Comparison of ENCODE assay signal across 8 mouse cellular contexts in genomic region chr4:101508851-101509577, GRCm38 (mm10). TPM values are rescaled to one million over a fixed set of nuclear protein-coding genes. Genes with fewer than 3 reads are reported as not detected.
A peak's percentile ranks its signal among the peaks of the same experiment; 100 is the strongest.
DNase-seq lines count a peak whose midpoint lies in the region; ATAC-seq and TF ChIP-seq lines count a peak whose summit lies in the region.

No protein-coding gene starts in this region.

- WGBS in hindbrain, embryonic 11.5 days, result 4% methylated on average over 30 of the region's 30 CpGs

- peak overlapping the region; percentile 83 for H3K4me2 ChIP-seq in hindbrain, embryonic 11.5 days (replicated peaks; ENCODE audit: low read depth, low read length)

- peak; percentile 67 for ATAC-seq in hindbrain, embryonic 11.5 days (ENCODE audit: low FRiP score)
- ATAC-seq in megakaryocyte-erythroid progenitor cell, adult 5-6 weeks (replicated peaks; ENCODE audit: low FRiP score, low TSS enrichment, poor library complexity, severe bottlenecking), result peak; percentile 19

- peak overlapping the region; percentile 55 to 69 for H3K4me3 ChIP-seq in ES-E14 (ENCODE audit: insufficient read depth in 1 of 2, low read depth in 1 of 2, low read length in 2 of 2, poor library complexity in 1 of 2, severe bottlenecking in 1 of 2)
- peak overlapping the region; percentile 37 for H3K4me3 ChIP-seq in hindbrain, embryonic 11.5 days (ENCODE audit: low read depth, low read length)

- H3K27me3 ChIP-seq in hindbrain, embryonic 11.5 days (ENCODE audit: control insufficient read depth, insufficient read depth, low read length), result no peaks in the 10 kb centered on the region

- no peaks in the 10 kb centered on the region for H3K9me3 ChIP-seq in ES-E14 (ENCODE audit: control insufficient read depth, insufficient read depth, low read depth, low read length)
- H3K9me3 ChIP-seq in hindbrain, embryonic 11.5 days (ENCODE audit: control insufficient read depth, low read length), result no peaks in the 10 kb centered on the region

- peak overlapping the region; percentile 60 for H3K9ac ChIP-seq in ES-E14 (ENCODE audit: insufficient read depth, low read depth, low read length, poor library complexity, severe bottlenecking)
- H3K9ac ChIP-seq in hindbrain, embryonic 11.5 days (ENCODE audit: low read depth, low read length), result peak overlapping the region; percentile 47; the same call in 1 of the 2 replicates

- no peaks in the 10 kb centered on the region for H3K36me3 ChIP-seq in ES-E14 (ENCODE audit: control insufficient read depth, insufficient read depth, low read length, poor library complexity, severe bottlenecking)
- no peaks in the 10 kb centered on the region for H3K36me3 ChIP-seq in hindbrain, embryonic 11.5 days (ENCODE audit: control insufficient read depth, insufficient read depth, low read length)

- DNase-seq in 3134 (ENCODE audit: extremely low read depth, insufficient read length, low spot score) (peak; percentile 6), ES-E14 (ENCODE audit: low read depth, low spot score) (no peak), MN1 (ENCODE audit: low spot score) (no peak)
- peak; percentile 70 for DNase-seq in embryo, embryonic 11 days
- DNase-seq in hindbrain, embryonic 11.5 days (ENCODE audit: low spot score), result peak; percentile 56
- peak; percentile 28 to 36 for DNase-seq in layer of hippocampus, adult 8-10 months (ENCODE audit: low spot score in 2 of 2)
- DNase-seq in spleen, postnatal 10 days (ENCODE audit: low spot score in 2 of 2), result peak; percentile 38 to 41

- in situ Hi-C loops in ES-E14 (cut with MboI; ENCODE audit: low sequenced_read_pairs in 2 of 2, unreplicated experiment in 2 of 2), result no loop called here

- peaks cover 4 to 5% of the 10 kb centered on the region in 2 experiments; a peak in 3 of 4 replicates for H3K4me1 ChIP-seq in ES-E14 (ENCODE audit: control insufficient read depth in 2 of 2, insufficient read depth in 2 of 2, low read length in 2 of 2, poor library complexity in 1 of 2)
- peaks cover 2% of the 10 kb centered on the region; the same call in 1 of the 2 replicates for H3K4me1 ChIP-seq in hindbrain, embryonic 11.5 days (replicated peaks; ENCODE audit: control insufficient read depth, insufficient read depth, low read length)

- H3K27ac ChIP-seq in ES-E14 (ENCODE audit: insufficient read depth, low read depth, low read length, poor library complexity, severe bottlenecking), result 0 out of 2 replicates have a peak overlapping the region, but pooled peaks have one; percentile 4
- no peak overlapping the region for H3K27ac ChIP-seq in hindbrain, embryonic 11.5 days (ENCODE audit: low read depth, low read length)

TF ChIP-seq in ES-E14, 5 proteins besides CTCF, POLR2A, EP300 and RAD21:
- TF ChIP-seq MAFK (IDR thresholded peaks at IDR 0.05; ENCODE audit: insufficient read depth, low read depth, low read length), result no peak
- no peak for TF ChIP-seq HCFC1 (IDR thresholded peaks at IDR 0.05; ENCODE audit: borderline replicate concordance, insufficient read depth, low read length)
- no peak for TF ChIP-seq ZNF384 (IDR thresholded peaks at IDR 0.05; ENCODE audit: low read depth, low read length)
- no peak for TF ChIP-seq CHD2 (IDR thresholded peaks at IDR 0.05; ENCODE audit: low read depth, low read length)
- TF ChIP-seq ZC3H11A (IDR thresholded peaks at IDR 0.05; ENCODE audit: borderline replicate concordance, low read depth, low read length), result no peak
TF ChIP-seq in ES-E14: peak in this region for 0.

RNA-seq across cellular contexts. Expression of gene Dnajc6, which starts 12.6 kb away (rescaled TPM):
- total RNA-seq in ES-E14 (2012; rRNA removed), result 7.2 and 10.1 TPM in 2 replicates
- polyA plus RNA-seq in hindbrain, embryonic 11.5 days (2014; fragmentation: Nextera tagmentation; extraction: Ambion mirVana), result 6.0 and 6.9 TPM in 2 replicates
- 100 to 1,000 TPM; 267 to 340 (median 308) TPM for total RNA-seq in layer of hippocampus, adult 8-10 months (2022)
- total RNA-seq in megakaryocyte-erythroid progenitor cell, adult 5-6 weeks (2014; fragmentation: Nextera tagmentation), result 35.2 and 35.5 TPM in 2 replicates
- total RNA-seq in megakaryocyte-erythroid progenitor cell, adult 5-6 weeks (2017), result 40.5 and 40.8 TPM in 2 replicates

Comparison
In these comparisons a context has a peak if more than half of its experiments do, and no peak if none do; other contexts are left out.
1. DNase-seq: peak in 3134 (single experiment), embryo, embryonic 11 days (single experiment), hindbrain, embryonic 11.5 days (single experiment), layer of hippocampus, adult 8-10 months (2 of 2) and spleen, postnatal 10 days (2 of 2); none in ES-E14 (single experiment) and MN1 (single experiment).
2. RNA of gene Dnajc6, which starts 12.6 kb away (total RNA-seq): 267 to 340 TPM in layer of hippocampus, adult 8-10 months; 35.2 to 40.8 TPM in megakaryocyte-erythroid progenitor cell, adult 5-6 weeks and 7.2 to 10.1 TPM in ES-E14; every median in the first group is over 4 times any median in the second.